Mouse (Mus musculus): Measurements from ENCODE around the gene Ctps. TPM values are rescaled to one million over a fixed set of nuclear protein-coding genes. Genes with fewer than 3 reads are reported as not detected.
"Not testable (repeated sequence)": the region's sequence is repeated elsewhere in the genome, so short reads cannot be mapped to it uniquely, and the experiment has no call there.

Ctps gene
- polyA plus RNA-seq, 1 experiment: 76.3 TPM

DNA sequence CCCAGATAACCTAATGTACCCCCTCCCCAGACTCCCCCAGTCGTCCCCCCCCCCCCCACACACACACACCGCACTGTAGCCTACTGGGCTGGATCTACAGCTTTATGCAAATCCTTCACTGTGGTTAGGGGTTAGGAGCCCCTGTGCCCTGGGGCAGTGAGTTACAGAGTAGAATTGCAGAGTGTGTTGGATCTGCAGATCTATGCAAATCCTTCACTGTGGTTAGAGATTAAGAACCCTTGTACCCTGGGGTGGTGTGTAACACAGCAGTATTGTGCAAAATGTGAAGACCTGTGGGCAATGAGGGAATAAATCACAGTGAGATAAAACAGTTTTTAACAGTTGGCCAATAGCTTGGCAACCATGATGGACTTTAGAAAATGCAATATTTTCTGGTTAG is 28.8 kb upstream of the Ctps start:
- Histone ChIP-seq H3K27me3 (ENCODE audit: control insufficient read depth, insufficient read depth, insufficient read length) (peaks cover 21% of the 10 kb centered on the region), H3K79me3 (ENCODE audit: low read depth) (no peaks in the 10 kb centered on the region), H3ac (ENCODE audit: control insufficient read depth, insufficient read length, low read depth) (no peak overlapping the region), H3K36me3 (ENCODE audit: control insufficient read depth, insufficient read depth) (no peaks in the 10 kb centered on the region), H3K4me3 (ENCODE audit: insufficient read depth, poor library complexity, severe bottlenecking) (no peak overlapping the region), H3K79me2 (ENCODE audit: control insufficient read depth, insufficient read depth) (no peaks in the 10 kb centered on the region)
- TF ChIP-seq MYOD1 (IDR thresholded peaks at IDR 0.05; ENCODE audit: control insufficient read depth, insufficient read length, low read depth): no peak
- no peak for TF ChIP-seq MAX (IDR thresholded peaks at IDR 0.05)
- TF ChIP-seq FOSL1 (IDR thresholded peaks at IDR 0.05; ENCODE audit: insufficient read depth, low read length, poor library complexity, severe bottlenecking): no peak
- TF ChIP-seq MYOG (IDR thresholded peaks at IDR 0.05; ENCODE audit: control insufficient read depth, extremely low read depth, insufficient read length): no peak
- no peak for TF ChIP-seq CTCF (IDR thresholded peaks at IDR 0.05; ENCODE audit: control insufficient read depth, insufficient read depth, insufficient read length)
- no peak for TF ChIP-seq USF1 (IDR thresholded peaks at IDR 0.05; ENCODE audit: low read depth)
- TF ChIP-seq CEBPB (IDR thresholded peaks at IDR 0.05; ENCODE audit: low read depth): no peak

GRCm38 (mm10) chr4:120596210-120596609 is 26.1 kb upstream of the Ctps start:
- peaks cover 23% of the 10 kb centered on the region for H3K27me3 ChIP-seq (ENCODE audit: control insufficient read depth, insufficient read depth, insufficient read length)
- not testable (repeated sequence) for H3K79me2 ChIP-seq (ENCODE audit: control insufficient read depth, insufficient read depth)

DNA sequence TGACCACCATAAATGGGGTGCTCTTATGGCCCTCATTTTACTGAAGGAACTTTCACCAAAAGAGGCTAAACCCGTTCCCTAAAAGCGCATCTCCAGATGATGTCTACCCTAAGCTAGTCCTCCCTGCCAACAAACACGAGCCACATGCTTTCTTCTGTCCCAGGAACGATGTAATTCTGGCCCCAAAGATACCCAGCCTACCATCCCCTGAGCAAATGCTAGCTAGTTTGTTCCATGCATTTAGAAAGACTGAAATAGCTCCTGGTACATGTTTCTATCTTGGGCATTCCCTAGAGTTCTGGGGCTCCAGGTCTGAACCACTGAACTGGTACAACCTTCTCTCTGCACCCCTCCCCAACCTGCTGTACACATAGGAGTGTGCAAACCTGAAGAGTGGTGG is 20.9 kb upstream of the Ctps start:
- Histone ChIP-seq H3K27me3 (ENCODE audit: control insufficient read depth, insufficient read depth, insufficient read length) (peaks cover 44% of the 10 kb centered on the region), H3K79me2 (ENCODE audit: control insufficient read depth, insufficient read depth) (no peaks in the 10 kb centered on the region), H3ac (ENCODE audit: control insufficient read depth, insufficient read length, low read depth) (no peak overlapping the region), H3K79me3 (ENCODE audit: low read depth) (no peaks in the 10 kb centered on the region), H3K36me3 (ENCODE audit: control insufficient read depth, insufficient read depth) (no peaks in the 10 kb centered on the region), H3K4me3 (ENCODE audit: insufficient read depth, poor library complexity, severe bottlenecking) (no peak overlapping the region)
- TF ChIP-seq MYOG (IDR thresholded peaks at IDR 0.05; ENCODE audit: control insufficient read depth, extremely low read depth, insufficient read length) (no peak), CTCF (IDR thresholded peaks at IDR 0.05; ENCODE audit: control insufficient read depth, insufficient read depth, insufficient read length) (no peak), MAX (IDR thresholded peaks at IDR 0.05) (no peak), USF1 (IDR thresholded peaks at IDR 0.05; ENCODE audit: low read depth) (no peak), MYOD1 (IDR thresholded peaks at IDR 0.05; ENCODE audit: control insufficient read depth, insufficient read length, low read depth) (no peak)

More at GRCm38 (mm10) chr4:120596210-120596609, 26.1 kb upstream of the Ctps start:
- not testable (repeated sequence) for H3ac ChIP-seq (ENCODE audit: control insufficient read depth, insufficient read length, low read depth); H3K79me3 ChIP-seq (ENCODE audit: low read depth); H3K36me3 ChIP-seq (ENCODE audit: control insufficient read depth, insufficient read depth); H3K4me3 ChIP-seq (ENCODE audit: insufficient read depth, poor library complexity, severe bottlenecking)

- Histone ChIP-seq H3ac (ENCODE audit: control insufficient read depth, insufficient read length, low read depth) (no peak overlapping the region), H3K36me3 (ENCODE audit: control insufficient read depth, insufficient read depth) (no peaks in the 10 kb centered on the region), H3K79me3 (ENCODE audit: low read depth) (no peaks in the 10 kb centered on the region), H3K27me3 (ENCODE audit: control insufficient read depth, insufficient read depth, insufficient read length) (peaks cover 39% of the 10 kb centered on the region), H3K4me3 (ENCODE audit: insufficient read depth, poor library complexity, severe bottlenecking) (no peak overlapping the region), H3K79me2 (ENCODE audit: control insufficient read depth, insufficient read depth) (no peaks in the 10 kb centered on the region)
- TF ChIP-seq MYOD1 (IDR thresholded peaks at IDR 0.05; ENCODE audit: control insufficient read depth, insufficient read length, low read depth) (no peak), CTCF (IDR thresholded peaks at IDR 0.05; ENCODE audit: control insufficient read depth, insufficient read depth, insufficient read length) (peak; percentile 53)
Measured at GRCm38 (mm10) chr4:120589815-120590422, 19.8 kb upstream of the Ctps start.

GRCm38 (mm10) chr4:120589070-120589469 is 19.0 kb upstream of the Ctps start:
- no peak for TF ChIP-seq MAX (IDR thresholded peaks at IDR 0.05)
- TF ChIP-seq FOSL1 (IDR thresholded peaks at IDR 0.05; ENCODE audit: insufficient read depth, low read length, poor library complexity, severe bottlenecking): no peak
- no peak for TF ChIP-seq USF1 (IDR thresholded peaks at IDR 0.05; ENCODE audit: low read depth)
- TF ChIP-seq MYOD1 (IDR thresholded peaks at IDR 0.05; ENCODE audit: control insufficient read depth, insufficient read length, low read depth): no peak
- no peak for TF ChIP-seq MYOG (IDR thresholded peaks at IDR 0.05; ENCODE audit: control insufficient read depth, extremely low read depth, insufficient read length)
- TF ChIP-seq CEBPB (IDR thresholded peaks at IDR 0.05; ENCODE audit: low read depth): no peak
- no peak for TF ChIP-seq CTCF (IDR thresholded peaks at IDR 0.05; ENCODE audit: control insufficient read depth, insufficient read depth, insufficient read length)
- Histone ChIP-seq H3K79me3 (ENCODE audit: low read depth) (no peaks in the 10 kb centered on the region), H3ac (ENCODE audit: control insufficient read depth, insufficient read length, low read depth) (no peak overlapping the region), H3K4me3 (ENCODE audit: insufficient read depth, poor library complexity, severe bottlenecking) (no peak overlapping the region), H3K36me3 (ENCODE audit: control insufficient read depth, insufficient read depth) (no peaks in the 10 kb centered on the region), H3K27me3 (ENCODE audit: control insufficient read depth, insufficient read depth, insufficient read length) (peaks cover 35% of the 10 kb centered on the region), H3K79me2 (ENCODE audit: control insufficient read depth, insufficient read depth) (no peaks in the 10 kb centered on the region)

DNA sequence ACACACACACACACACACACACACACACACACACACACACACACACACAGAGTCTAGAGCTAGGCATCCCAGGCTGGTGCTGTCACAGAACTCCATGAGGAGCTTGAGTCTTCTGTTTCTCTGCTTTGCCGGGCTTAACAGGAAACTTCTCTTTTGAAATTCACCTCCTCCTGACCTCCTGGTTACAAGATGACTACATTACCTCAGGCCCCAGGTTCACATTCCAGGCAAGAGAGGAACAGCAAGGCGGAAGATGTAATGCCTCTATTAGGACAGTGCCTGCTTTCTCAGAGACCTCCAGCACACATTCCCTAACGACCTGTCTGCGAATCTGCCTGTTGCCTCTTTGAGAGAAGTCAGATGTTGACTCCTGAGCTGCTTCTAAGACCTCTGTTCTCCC is 18.4 kb upstream of the Ctps start, which contains the start of gene Gm8439:
Gene Gm8439, plus strand, starts transcription at position 301 of the 400 bp plus-strand sequence.
- H3K4me3 ChIP-seq (ENCODE audit: insufficient read depth, poor library complexity, severe bottlenecking): no peak within 1 kb of the TSS
- no peak for TF ChIP-seq MAX (IDR thresholded peaks at IDR 0.05)
- TF ChIP-seq CTCF (IDR thresholded peaks at IDR 0.05; ENCODE audit: control insufficient read depth, insufficient read depth, insufficient read length): no peak
- TF ChIP-seq USF1 (IDR thresholded peaks at IDR 0.05; ENCODE audit: low read depth): no peak
- no peak for TF ChIP-seq MYOD1 (IDR thresholded peaks at IDR 0.05; ENCODE audit: control insufficient read depth, insufficient read length, low read depth)
- TF ChIP-seq MYOG (IDR thresholded peaks at IDR 0.05; ENCODE audit: control insufficient read depth, extremely low read depth, insufficient read length): no peak
- TF ChIP-seq FOSL1 (IDR thresholded peaks at IDR 0.05; ENCODE audit: insufficient read depth, low read length, poor library complexity, severe bottlenecking): no peak
- no peak for TF ChIP-seq CEBPB (IDR thresholded peaks at IDR 0.05; ENCODE audit: low read depth)
- no peaks in the 10 kb centered on the region for H3K79me3 ChIP-seq (ENCODE audit: low read depth)
- H3K36me3 ChIP-seq (ENCODE audit: control insufficient read depth, insufficient read depth): no peaks in the 10 kb centered on the region
- H3ac ChIP-seq (ENCODE audit: control insufficient read depth, insufficient read length, low read depth): no peak within 1 kb of the TSS
- no peaks in the 10 kb centered on the region for H3K79me2 ChIP-seq (ENCODE audit: control insufficient read depth, insufficient read depth)
- H3K27me3 ChIP-seq (ENCODE audit: control insufficient read depth, insufficient read depth, insufficient read length): peaks cover 33% of the 10 kb centered on the region
